Mouse (Mus musculus) forebrain, embryonic 11.5 days (tissue): ENCODE results near the gene Ccdc113. TPM values are rescaled to one million over a fixed set of nuclear protein-coding genes. Genes with fewer than 3 reads are reported as not detected.

Source experiments
- ATAC-seq: fragments of 200-750 bp; cut with Nextera tagmentation; replicated peaks from 2 replicates; pipeline ENCODE4 v1.8.0; 2017; ENCODE audit warnings: moderate TSS enrichment; ENCODE audit not compliant: low FRiP score
- DNase-seq: peaks from one replicate; pipeline ENCODE4 v3.0.0-alpha.2; 2017; ENCODE audit warnings: low spot score
- H3K27ac ChIP-seq: fragments of 300-500 bp; sonication (generic); 2 replicates; pipeline ENCODE4 v1.5.1; 2014; ENCODE audit warnings: low read depth, low read length
- H3K27me3 ChIP-seq: fragments of 300-500 bp; sonication (generic); 2 replicates; pipeline ENCODE4 v1.6.1; 2014; ENCODE audit warnings: mild to moderate bottlenecking, low read length, mixed read lengths; ENCODE audit not compliant: control insufficient read depth, insufficient read depth
- H3K36me3 ChIP-seq: fragments of 300-500 bp; sonication (generic); 2 replicates; pipeline ENCODE4 v1.6.1; 2014; ENCODE audit warnings: mild to moderate bottlenecking, low read length, moderate library complexity, mixed read lengths; ENCODE audit not compliant: control insufficient read depth, insufficient read depth
- H3K4me1 ChIP-seq: fragments of 300-500 bp; sonication (generic); replicated peaks from 2 replicates; pipeline ENCODE4 v1.6.1; 2014; ENCODE audit warnings: low read length, mixed read lengths; ENCODE audit not compliant: control insufficient read depth, insufficient read depth
- H3K4me2 ChIP-seq: fragments of 300-500 bp; sonication (generic); 2 replicates; pipeline ENCODE4 v1.6.1; 2014; ENCODE audit warnings: low read depth, mild to moderate bottlenecking, low read length, moderate library complexity, mixed read lengths; ENCODE audit not compliant: severe bottlenecking
- H3K4me3 ChIP-seq: fragments of 300-500 bp; sonication (generic); 2 replicates; pipeline ENCODE4 v1.5.1; 2014; ENCODE audit warnings: low read depth, low read length
- H3K9ac ChIP-seq: fragments of 300-500 bp; sonication (generic); 2 replicates; pipeline ENCODE4 v1.6.1; 2014; ENCODE audit warnings: low read length
- H3K9me3 ChIP-seq: fragments of 300-500 bp; sonication (generic); 2 replicates; pipeline ENCODE4 v1.6.1; 2016; ENCODE audit warnings: low read length, mixed read lengths; ENCODE audit not compliant: control insufficient read depth
- WGBS: fragments of 180-500 bp; shearing (Covaris S2); extraction: QIAGEN DNeasy Blood & Tissue Kit; methylation state at CpG from one replicate; pipeline ENCODE4 v1.1.7; 2014; 5-methylcytosine and 5-hydroxymethylcytosine counted together
- polyA plus RNA-seq: library from polyadenylated mRNA; unstranded; fragments of >200 nt; fragmentation: Nextera tagmentation; extraction: Ambion mirVana; gene quantifications from 2 replicates; pipeline ENCODE4 v1.2.1, GENCODE M21; 2014

The Ccdc113 gene
- polyA plus RNA-seq, 1 experiment from 2014 or later = not detected

- no peaks in the 10 kb centered on the region for H3K27me3 ChIP-seq
- no peak for DNase-seq
- H3K4me2 ChIP-seq = no peak overlapping the region
- no peak overlapping the region for H3K9ac ChIP-seq
- H3K9me3 ChIP-seq = no peaks in the 10 kb centered on the region; the same call in 1 of the 2 replicates
- H3K4me3 ChIP-seq = no peak overlapping the region
- no peaks in the 10 kb centered on the region for H3K36me3 ChIP-seq
- H3K4me1 ChIP-seq = no peaks in the 10 kb centered on the region
- 61% methylated on average over 10 of the region's 10 CpGs for WGBS
- no peak for ATAC-seq
- H3K27ac ChIP-seq = no peak overlapping the region
These were observed 55.4 kb downstream of the Ccdc113 start for GRCm38 (mm10) chr8:95589282-95589681.

- Histone ChIP-seq H3K9ac (no peak overlapping the region), H3K36me3 (no peaks in the 10 kb centered on the region), H3K27ac (no peak overlapping the region), H3K27me3 (no peaks in the 10 kb centered on the region), H3K4me2 (no peak overlapping the region), H3K9me3 (no peaks in the 10 kb centered on the region; the same call in 1 of the 2 replicates), H3K4me1 (no peaks in the 10 kb centered on the region), H3K4me3 (no peak overlapping the region)
- 83% methylated on average over 4 of the region's 4 CpGs for WGBS
- ATAC-seq (no peak), DNase-seq (no peak)
These were observed 56.7 kb downstream of the Ccdc113 start for GRCm38 (mm10) chr8:95590539-95590938.

GRCm38 (mm10) chr8:95592131-95592780 lies 58.4 kb downstream of the Ccdc113 start:
- no peaks in the 10 kb centered on the region for H3K4me1 ChIP-seq
- H3K4me3 ChIP-seq = no peak overlapping the region
- ATAC-seq = no peak
- H3K36me3 ChIP-seq = no peaks in the 10 kb centered on the region
- H3K27me3 ChIP-seq = no peaks in the 10 kb centered on the region
- 86% methylated on average over 12 of the region's 12 CpGs for WGBS
- no peak overlapping the region for H3K9ac ChIP-seq
- H3K27ac ChIP-seq = no peak overlapping the region
- no peak overlapping the region for H3K4me2 ChIP-seq
- no peak for DNase-seq
- no peaks in the 10 kb centered on the region for H3K9me3 ChIP-seq

GRCm38 (mm10) chr8:95593439-95594393 lies 59.8 kb downstream of the Ccdc113 start:
- DNase-seq = no peak
- 86% methylated on average over 7 of the region's 7 CpGs for WGBS
- Histone ChIP-seq H3K36me3 (no peaks in the 10 kb centered on the region), H3K27me3 (no peaks in the 10 kb centered on the region), H3K4me2 (no peak overlapping the region), H3K27ac (no peak overlapping the region), H3K4me3 (no peak overlapping the region), H3K9ac (no peak overlapping the region), H3K4me1 (no peaks in the 10 kb centered on the region), H3K9me3 (no peaks in the 10 kb centered on the region)
- ATAC-seq = no peak

- Histone ChIP-seq H3K27me3 (no peaks in the 10 kb centered on the region), H3K9ac (no peak overlapping the region), H3K4me2 (no peak overlapping the region), H3K9me3 (no peaks in the 10 kb centered on the region), H3K36me3 (no peaks in the 10 kb centered on the region), H3K4me1 (no peaks in the 10 kb centered on the region), H3K4me3 (no peak overlapping the region), H3K27ac (no peak overlapping the region)
- DNase-seq = no peak
- 92% methylated on average over 14 of the region's 14 CpGs for WGBS
- ATAC-seq = no peak
These were observed 61.2 kb downstream of the Ccdc113 start for GRCm38 (mm10) chr8:95595131-95595530.

- no peak overlapping the region for H3K9ac ChIP-seq
- H3K27ac ChIP-seq = no peak overlapping the region
- DNase-seq = no peak
- no peaks in the 10 kb centered on the region for H3K4me1 ChIP-seq
- H3K27me3 ChIP-seq = no peaks in the 10 kb centered on the region
- H3K36me3 ChIP-seq = no peaks in the 10 kb centered on the region
- ATAC-seq = no peak
- WGBS = 76% methylated on average over 4 of the region's 4 CpGs
- no peak overlapping the region for H3K4me3 ChIP-seq
- no peaks in the 10 kb centered on the region for H3K9me3 ChIP-seq
- no peak overlapping the region for H3K4me2 ChIP-seq
These were observed 63.0 kb downstream of the Ccdc113 start for GRCm38 (mm10) chr8:95596841-95597241.

GRCm38 (mm10) chr8:95599861-95600260 lies 66.0 kb downstream of the Ccdc113 start:
- no peak overlapping the region for H3K27ac ChIP-seq
- no peaks in the 10 kb centered on the region for H3K9me3 ChIP-seq
- ATAC-seq = 0 out of 2 replicates have a peak, but pooled peaks have one; percentile 21
- H3K4me3 ChIP-seq = no peak overlapping the region
- H3K4me1 ChIP-seq = no peaks in the 10 kb centered on the region
- no peak overlapping the region for H3K9ac ChIP-seq
- peak; percentile 89 for DNase-seq
- no peaks in the 10 kb centered on the region for H3K36me3 ChIP-seq
- no peak overlapping the region for H3K4me2 ChIP-seq
- 11% methylated on average over 11 of the region's 11 CpGs for WGBS
- H3K27me3 ChIP-seq = no peaks in the 10 kb centered on the region

GRCm38 (mm10) chr8:95601306-95601705 lies 67.4 kb downstream of the Ccdc113 start:
- 76% methylated on average over 15 of the region's 15 CpGs for WGBS
- no peak for ATAC-seq

More at GRCm38 (mm10) chr8:95601306-95601705, 67.4 kb downstream of the Ccdc113 start:
- DNase-seq = no peak
- Histone ChIP-seq H3K27me3 (no peaks in the 10 kb centered on the region), H3K4me3 (no peak overlapping the region), H3K4me2 (no peak overlapping the region), H3K4me1 (no peaks in the 10 kb centered on the region), H3K9ac (no peak overlapping the region), H3K36me3 (no peaks in the 10 kb centered on the region), H3K27ac (no peak overlapping the region), H3K9me3 (no peaks in the 10 kb centered on the region)
